Mouse (Mus musculus) mature B cell (primary cell): ENCODE measurements around the gene Uckl1.

Experiments
- in situ Hi-C: fragments of 300-500 bp; cut with MboI; formaldehyde crosslinking; loops from 2 replicates; pipeline ENCODE4 v1.14.3; 2019

The Uckl1 gene

DNA sequence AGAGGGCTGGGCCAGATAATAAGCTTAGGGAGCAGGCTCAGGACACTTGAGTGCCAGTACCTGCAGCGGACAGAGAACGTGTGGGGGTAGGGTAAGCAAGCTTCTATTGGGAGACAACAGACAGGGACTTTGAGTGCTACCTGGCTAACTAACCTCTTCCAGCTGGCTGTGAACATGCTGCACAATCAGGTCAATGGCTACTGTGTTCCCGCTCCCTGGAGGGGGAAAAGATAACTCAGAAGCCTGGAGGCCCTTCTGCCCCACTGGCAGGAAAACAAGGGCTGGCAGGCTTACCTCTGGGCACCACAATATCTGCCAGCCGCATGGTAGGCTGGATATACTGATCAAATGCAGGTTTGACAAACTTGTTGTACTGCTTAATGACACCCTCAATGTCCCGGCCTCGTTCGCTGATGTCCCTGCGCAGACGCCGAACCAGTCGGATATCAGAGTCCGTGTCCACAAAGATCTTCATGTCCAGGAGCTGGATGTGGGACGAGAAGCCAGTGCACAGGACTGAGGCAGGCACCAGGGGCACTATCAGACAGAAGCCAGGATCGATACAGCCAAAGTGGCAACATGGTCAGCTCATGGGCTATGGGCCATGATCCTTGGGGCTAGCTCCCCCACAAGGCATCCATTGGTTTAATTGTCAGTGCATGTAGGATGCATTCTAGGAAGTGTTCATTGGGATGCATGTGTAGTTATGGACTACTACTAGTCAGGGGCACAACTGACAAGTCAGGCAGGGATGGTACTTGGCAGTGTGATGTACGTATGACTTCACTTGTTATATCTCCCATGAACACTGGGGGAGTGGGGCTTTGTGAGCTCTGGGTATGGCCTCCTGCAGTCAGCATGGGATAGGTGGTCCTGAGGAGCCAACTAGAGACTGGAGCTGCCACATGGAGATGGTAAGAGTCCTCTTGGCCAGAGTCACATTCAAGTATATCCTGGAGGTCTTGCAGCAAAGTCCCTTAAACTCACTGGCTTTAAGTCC is 11.5 kb downstream of the Uckl1 start:
- in situ Hi-C loops, result loop anchor here (10.0 kb wide), 1 partner anchor 178 kb away; no protein-coding TSS in a partner anchor

DNA sequence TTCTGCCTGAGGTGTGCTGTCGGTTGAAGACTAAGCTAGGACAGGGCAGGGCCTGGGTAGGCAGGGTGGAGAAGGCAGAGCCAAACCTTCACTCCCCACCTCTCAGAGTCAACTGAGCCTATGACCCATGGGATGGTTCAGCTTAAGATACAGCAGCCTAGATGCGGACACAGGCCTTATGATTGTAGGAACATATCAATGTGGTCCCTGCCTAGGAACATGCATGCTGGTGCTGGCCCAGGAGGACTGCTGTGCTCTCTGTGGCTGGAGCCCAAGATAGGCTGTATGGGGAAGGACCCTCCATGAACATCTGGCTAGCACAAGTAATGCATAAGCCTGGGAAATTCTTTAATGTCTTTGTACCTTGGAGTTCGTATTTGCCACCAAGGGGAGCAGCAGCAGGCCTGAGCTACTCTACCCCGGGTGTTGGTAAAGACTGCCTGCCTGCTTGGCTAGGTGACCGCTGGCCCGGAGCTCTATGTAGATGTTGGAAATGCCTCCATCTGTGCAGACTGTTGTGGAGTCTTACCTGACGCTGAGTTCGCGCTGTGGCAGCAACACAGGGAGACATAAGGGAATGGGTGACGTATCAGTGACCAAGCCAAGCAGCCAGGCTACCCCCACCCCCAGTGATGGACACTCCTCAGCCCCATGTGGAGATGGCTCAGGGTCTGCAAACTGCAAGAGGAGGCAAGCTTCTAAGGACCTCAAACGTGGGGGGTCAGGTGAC is 12.6 kb downstream of the Uckl1 start:
- in situ Hi-C loops, result loop anchor here (10.0 kb wide), 1 partner anchor 177 kb away; no protein-coding TSS in a partner anchor

DNA sequence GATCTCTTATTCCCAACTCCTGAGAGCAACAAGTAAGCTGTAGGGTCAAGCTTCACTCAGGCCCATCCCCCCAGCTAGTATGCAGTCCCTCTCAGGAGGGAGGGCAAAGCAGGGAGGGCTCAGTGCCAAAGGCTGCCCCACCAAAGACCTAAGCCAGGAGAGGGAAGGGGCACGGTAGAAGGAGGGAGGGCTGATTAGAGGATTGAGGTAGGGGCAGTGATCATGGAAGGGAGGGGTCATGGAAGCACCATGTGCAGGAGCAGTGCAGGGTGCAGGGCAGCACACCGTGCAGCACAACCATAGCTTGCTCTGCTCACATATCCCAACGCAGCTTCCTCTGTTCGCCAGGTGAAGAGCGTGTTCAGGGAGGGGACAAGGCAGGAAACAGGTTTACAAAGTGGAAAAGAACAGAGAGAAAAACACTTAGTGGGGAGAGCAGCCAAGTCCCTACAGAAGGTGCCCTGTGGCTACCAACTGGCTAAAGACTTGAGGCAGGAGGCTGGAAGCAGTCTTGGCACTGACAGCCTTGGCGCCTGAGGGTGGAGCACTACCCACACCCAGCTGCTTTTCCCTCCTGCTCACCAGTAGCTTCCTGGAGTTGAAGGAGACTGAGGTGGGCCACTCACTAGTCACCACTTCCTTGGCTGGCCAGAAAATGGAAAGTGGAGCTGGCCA is 13.6 kb downstream of the Uckl1 start:
- in situ Hi-C loops, result loop anchor here (10.0 kb wide), 1 partner anchor 176 kb away; no protein-coding TSS in a partner anchor

DNA sequence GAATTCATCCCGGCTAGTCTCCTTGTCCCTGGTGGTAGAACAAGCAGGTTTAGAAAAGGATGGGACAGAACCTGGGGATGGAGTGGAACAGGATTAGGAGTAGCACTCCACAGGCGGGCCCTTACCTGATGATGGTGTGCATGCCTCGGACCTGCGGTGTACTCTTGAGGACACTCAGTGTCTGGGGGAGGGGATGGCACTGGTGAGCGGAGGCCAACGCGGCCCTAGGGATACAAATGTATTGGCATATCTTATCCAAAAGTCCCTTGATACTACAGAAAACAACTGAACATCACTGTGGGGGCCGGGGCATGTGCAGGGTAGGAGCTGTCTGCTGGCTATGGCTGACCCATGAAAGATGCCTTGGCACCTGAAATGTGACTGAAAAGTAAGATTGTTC is 14.3 kb downstream of the Uckl1 start:
- in situ Hi-C loops, result loop anchor here (10.0 kb wide), 1 partner anchor 176 kb away; no protein-coding TSS in a partner anchor

DNA sequence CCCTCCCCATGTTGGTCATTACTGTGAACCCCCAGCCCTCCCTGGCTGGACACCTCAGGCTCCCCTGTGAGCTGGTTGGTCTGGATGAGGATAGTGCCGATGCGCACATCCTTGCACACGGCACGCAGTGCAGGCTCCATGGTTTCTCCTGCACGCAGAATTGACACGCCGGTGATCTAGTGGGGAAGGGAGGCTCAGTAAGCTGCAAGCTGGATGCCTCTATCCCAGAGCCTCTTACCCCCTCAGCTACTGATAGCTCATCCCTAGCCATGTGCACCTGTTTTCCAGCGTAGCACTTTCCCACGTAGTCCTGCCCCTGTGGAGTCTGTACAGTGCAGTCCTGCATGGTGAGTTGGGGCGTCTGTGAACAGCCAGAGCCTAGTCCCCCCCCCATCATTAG is 14.8 kb downstream of the Uckl1 start:
- in situ Hi-C loops, result loop anchor here (10.0 kb wide), 1 partner anchor 175 kb away; no protein-coding TSS in a partner anchor

DNA sequence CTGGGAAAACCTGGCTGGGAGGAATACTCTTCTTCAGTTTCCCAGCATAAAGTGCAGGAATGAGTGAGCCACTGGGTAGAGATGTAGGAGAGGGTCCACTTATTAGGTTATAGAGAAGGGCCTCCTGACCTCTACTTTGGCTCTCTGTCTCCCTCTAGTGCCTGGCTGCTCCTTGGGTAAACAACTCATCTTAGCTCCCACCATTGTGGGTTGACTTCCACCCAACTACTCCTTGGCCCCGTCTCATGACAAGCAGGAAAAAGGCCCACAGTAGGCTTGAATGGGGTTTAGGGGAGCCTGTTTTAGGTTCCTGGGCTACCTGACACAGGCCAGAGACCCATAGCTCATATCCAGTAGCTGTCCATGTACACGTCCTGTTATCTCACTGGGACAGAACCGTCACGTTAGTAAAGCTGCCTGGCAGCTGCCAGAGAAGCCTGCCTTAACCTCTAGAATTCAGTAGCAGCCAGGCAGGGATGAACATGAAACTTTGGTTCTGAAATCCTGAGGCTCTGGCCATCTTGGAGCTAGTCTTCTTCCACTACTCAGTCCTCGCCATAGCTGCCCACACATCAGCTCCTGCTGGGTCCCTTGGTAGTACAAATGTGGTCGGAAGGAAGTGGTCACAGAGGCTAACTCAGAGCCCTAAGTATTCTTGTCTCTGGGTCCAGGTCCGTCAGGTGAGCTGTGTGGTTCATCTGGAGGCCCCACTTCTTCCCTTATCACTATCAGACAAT is 16.3 kb downstream of the Uckl1 start:
- in situ Hi-C loops, result no loop called here

DNA sequence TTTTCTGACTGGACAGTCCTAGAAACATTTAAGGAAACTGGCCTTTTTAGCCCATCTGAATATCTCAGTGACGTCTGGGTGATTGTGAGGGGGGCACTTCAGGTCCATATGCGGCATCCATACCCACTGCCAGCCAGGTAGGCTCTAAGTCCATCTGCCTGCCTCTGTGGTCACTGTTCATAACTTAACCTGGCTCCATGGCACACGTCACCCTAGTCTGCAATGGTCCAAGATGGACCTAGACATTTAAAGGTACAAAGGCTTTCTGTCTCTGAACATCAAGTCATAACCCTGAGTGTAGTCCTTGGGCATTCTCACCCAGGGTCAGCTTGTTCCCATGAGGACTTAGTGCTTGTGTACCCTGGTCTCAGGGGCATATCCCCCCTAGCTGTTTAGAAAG is 17.4 kb downstream of the Uckl1 start:
- in situ Hi-C loops, result no loop called here

DNA sequence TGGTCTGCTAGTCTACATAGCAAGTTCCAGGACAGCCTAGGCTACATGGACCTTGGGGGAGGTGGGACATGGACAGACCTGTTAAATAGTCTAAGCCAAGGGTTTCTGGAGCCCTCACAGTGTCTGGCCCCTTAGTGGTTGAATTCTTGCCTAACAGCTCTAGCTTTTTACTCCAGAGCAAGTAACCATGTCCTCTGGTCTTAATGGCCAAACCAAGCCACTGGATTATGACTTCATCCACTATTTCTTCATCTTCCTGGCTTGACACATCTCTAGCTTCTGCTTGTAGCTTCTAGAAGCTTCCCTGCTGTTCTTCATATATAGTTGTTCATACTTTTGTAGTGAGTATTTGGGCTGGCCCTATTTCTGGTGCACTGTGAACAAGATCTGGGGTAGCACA is 30.9 kb downstream of the Uckl1 start:
- in situ Hi-C loops, result no loop called here

DNA sequence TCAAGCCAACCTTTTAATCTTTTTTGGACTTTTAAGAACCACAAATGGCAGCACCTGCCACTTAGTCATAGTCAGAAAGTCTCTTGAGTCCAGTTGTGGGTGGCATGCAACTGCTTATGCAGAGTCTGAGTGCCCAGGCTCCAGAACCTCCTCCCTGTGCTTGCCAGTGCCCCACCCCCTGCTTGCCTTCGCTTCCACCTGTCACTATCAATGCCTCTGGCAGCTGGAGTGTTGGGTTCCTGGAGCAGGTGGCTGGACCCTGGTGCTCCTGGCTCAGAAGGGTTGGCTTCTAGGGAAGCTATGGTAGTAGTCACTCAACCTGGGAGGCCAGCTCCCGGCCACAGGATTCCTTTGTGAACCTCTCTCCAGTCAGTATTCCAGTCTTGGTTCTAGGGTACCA is 34.5 kb downstream of the Uckl1 start:
- in situ Hi-C loops, result no loop called here

DNA sequence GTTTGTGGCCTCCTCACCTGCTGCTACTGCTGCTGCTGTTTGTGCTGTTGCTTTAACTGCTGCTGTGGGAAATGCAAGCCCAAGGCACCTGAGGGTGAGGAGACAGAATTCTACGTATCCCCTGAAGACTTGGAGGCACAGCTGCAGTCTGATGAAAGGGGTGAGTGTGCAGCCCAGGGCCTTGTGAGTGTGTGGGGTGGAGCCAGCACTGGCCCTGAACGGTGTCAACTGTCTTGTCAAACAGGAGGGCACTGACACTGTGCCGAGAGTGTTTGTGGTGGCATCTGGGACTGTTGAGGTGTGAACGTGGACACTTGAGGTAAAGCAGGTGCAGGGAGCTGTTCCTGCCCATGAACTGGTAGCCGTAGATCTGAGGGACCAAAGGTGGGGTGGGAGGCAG is 36.0 kb downstream of the Uckl1 start:
- in situ Hi-C loops, result no loop called here

DNA sequence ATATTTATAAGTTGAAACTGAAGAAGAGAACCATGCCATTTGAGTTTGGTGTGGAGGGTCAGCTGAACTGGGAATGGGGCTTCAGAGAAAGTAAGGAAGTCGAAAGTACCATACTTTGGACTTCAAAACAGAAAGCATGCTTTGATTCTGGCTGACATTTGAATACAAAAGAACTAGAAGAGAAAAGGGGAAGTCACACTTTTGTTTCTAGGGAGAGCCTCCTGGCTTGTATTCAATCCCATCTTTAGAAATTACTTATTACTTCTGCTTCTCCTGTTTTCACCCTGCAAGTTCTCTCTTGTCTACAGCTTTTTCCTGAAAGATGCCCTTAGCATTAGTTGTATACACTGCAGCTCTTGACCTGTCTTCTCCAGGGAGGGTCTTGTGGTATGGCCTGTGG is 36.5 kb downstream of the Uckl1 start:
- in situ Hi-C loops, result no loop called here

DNA sequence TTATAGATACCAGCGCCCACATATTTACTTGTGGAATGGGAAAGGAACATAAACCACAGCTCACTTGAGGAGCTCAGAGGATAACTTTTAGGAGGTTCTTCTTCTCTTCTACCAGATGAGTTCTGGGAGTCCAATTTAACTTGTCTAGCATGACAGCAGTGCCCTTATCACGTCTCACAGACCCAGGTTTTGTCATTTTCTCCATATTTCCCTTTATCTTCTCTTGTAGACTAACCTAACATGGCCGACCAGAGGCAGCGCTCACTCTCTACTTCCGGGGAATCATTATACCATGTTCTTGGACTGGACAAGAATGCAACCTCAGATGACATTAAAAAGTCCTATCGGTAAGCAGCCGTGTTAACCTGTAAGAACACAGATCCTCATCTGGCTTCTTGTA is 38.5 kb downstream of the Uckl1 start:
- in situ Hi-C loops, result no loop called here

DNA sequence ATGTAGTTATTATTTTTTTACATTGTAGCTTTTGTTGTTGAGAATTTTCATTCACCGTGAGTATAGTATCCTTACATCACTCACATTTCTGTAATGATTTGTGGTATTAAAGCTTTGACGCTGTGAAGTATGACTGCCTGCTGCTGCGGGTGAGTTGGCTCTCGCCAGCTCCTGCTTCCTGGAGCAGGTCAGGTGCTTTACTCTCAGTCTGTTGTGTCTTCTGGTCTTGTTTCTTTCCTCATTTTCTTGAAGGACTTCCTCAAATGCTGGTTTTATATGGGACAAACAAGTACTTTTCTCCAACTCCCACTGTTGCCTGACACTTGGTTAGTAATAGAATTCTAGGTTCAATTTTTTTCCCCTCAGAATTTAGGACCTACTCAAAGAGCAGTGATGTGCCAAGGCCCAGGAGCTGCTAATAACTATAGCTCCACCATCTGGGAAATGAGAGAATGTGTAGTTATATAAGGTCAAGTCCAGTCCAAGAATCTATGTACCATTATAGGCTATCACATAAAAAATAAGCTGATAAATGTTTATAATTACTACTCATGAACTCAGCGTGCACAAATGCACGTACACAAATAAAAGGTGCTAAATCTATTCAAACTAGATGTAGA is 42.8 kb downstream of the Uckl1 start:
- in situ Hi-C loops, result no loop called here

DNA sequence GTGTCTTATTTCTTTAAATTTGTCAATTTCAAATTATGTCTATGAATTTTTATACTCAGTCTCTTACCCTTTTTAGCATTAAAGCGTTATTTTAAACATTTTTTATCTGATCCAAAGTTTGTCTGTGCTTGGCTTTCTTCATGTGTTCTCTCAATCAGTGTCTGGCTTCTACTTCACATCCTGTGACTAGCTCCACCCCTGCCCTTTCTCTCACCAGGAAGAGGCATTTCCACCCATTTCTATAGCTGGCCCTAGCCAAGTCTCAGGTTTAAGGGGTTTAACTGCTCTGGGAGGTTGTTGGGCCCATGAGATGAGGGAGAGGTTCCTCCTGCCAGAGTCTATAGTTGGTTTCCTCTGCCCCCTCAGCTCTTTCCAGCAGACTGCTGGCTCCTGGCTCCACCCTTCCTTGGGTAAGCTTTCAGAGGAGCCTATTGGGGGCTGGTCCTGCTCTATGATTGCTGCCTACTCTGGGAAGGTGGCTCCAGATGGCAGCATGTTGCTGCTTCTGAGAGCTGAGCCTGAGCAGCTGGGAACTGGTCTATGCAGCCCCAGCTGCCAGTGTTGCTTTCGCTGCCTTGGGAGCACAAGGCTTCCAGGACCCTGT is 47.1 kb downstream of the Uckl1 start:
- in situ Hi-C loops, result no loop called here

DNA sequence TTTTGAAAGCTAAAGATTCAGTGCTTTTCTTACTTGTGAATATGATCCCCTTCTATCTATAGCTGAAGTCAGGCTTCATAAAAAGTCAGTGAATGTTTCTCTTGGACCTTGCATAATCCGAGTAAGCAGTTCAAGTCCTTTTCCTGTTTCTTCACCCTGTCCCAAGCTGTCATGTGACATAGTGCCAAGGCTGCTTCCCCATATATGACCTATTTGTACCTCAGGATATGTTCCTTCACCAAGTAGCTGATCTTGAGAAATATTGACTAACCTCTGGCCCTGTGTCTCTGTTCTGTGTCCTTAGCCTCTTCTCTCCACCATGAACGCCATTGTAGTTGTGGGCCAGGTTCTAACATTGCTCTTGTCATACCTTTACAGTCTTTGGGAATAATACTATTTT is 48.3 kb downstream of the Uckl1 start:
- in situ Hi-C loops, result no loop called here

DNA sequence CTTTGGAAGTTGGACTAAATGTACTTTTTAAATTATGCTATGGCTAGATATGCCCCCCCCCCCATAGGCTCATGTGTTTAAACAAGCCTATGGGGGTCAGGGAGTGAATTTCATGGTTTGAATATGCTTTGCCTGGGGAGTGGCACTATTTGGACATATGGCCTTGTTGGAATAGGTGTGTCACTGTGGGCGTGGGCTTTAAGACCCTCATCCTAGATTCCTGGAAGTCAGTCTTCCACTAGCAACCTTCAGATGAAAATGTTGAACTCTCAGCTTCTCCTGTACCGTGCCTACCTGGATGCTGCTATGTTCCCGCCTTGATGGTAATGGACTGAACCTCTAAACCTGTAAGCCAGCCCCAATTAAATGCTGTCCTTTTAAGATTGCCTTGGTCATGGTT is 52.1 kb downstream of the Uckl1 start:
- in situ Hi-C loops, result no loop called here

DNA sequence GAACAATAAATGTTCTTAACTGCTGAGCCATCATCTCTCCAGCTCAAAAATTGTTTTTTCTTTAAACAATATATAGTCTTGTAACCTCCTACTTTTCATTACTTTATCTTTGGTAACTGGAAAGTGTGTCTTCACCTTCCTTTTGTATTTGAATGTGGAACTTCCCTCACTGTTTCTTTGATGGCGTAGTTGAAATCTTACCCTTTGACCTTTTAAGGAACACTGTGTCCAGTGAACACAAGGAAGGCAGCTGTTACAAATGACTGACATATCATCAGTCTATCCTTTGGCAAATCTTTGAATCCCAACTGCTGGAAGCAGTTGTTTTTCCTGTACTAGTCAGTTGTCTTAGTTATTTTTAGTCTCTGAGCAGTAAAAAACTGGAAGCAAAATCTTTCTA is 55.6 kb downstream of the Uckl1 start:
- in situ Hi-C loops, result no loop called here

DNA sequence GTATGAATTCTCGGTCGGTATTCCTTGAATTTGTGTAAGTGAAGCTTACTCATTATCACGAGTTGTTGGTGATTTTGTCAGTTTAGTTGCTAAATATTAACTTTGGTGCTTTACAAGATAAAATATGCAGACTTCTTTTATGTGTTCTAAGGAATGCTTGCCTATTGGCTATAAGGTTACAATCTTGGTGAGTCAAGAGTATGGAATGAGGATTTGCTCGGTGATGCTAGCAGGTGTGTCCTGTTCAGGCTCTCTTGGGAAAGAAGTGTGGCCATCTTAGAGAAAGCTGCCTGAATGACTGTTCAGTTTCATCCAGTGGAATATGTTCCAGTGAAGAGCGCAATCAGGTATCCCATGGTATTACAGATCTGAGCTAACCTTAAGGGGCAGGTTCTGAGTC is 59.2 kb downstream of the Uckl1 start:
- in situ Hi-C loops, result no loop called here

DNA sequence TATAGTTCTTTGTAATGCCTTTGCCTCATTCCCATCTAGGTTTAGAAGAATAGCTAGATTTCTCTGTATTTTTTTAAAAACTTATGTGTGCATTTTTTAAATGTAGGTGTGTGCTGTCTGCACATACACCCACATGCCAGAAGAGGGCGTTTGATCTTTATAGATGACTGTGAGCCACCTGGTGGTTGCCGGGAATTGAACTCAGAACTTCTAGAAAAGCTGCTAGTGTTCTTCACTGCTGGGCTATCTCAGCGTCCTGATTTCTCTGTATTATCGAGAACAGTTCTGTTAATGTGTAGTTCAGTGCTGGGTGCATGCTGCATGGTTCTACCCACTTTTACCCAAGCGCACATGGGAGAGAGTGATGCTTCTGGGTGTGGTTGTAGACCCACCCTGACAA is 61.9 kb downstream of the Uckl1 start:
- in situ Hi-C loops, result no loop called here

DNA sequence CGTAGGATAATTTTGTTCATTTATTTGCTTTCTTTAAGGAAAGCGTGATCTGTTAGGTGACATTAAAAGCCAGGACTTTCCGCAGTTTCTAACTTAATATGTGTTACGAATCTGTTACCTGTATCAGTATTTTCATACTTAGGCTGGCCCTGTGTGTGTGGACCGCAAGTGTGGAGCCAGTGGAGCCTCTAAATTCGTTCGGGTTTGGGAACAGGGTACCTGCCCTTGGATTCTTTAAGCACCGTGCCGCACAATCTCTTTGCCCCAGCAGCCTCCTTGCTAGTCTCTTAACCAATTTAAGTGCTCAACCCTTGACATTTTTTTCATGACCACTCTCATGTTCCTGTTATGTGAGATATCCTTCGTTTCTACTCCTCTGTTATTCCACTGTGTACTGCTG is 63.2 kb downstream of the Uckl1 start:
- in situ Hi-C loops, result no loop called here

DNA sequence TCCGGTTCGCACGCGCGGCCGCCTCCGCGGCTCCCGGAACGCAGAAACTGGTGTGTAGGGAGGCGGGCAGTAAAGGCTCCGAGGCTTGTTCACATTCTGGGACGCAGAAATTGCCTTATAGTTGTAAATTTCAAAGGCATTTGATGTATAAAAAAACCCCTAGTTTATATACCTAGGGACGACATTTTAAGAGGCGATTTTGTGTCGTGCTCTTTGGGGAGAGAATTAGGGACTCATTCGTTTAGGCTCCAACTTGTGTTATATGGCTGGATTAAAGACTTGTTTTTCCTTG is 63.8 kb downstream of the Uckl1 start:
- in situ Hi-C loops, result no loop called here
